Mouse (Mus musculus): ENCODE data around the gene 4930412O13Rik.

The 4930412O13Rik gene

DNA sequence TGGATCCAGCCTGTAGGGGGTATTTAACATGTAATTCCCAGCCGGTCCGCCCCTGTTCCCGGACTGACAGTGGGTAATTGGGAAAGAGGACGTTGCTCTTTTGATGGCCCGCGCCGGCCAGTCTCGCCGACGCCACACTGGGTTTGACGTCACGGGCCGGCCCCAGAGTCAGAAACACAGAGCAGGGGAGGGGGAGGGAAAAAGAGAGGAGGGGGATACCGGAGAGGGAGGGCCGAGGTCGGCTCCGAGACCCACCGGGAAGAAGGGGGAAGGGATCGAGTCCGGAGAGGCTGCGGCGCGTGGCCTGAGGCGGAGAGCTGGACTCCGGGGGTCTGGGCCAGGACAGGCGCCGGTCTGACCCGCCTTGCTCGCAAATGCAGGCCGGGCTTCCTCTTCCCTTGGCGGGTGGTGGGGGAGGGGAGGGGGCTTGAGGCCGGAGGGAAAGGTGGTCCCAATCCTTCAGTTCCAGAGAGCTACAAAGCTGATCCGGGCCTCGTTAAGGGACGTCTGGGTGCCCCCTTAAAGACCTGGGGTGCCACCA is at the start of gene 4930412O13Rik:
Gene 4930412O13Rik (plus strand): TSS at position 202 of the 541 bp plus-strand sequence.
- peak; percentile 44 to 58 for DNase-seq

DNA sequence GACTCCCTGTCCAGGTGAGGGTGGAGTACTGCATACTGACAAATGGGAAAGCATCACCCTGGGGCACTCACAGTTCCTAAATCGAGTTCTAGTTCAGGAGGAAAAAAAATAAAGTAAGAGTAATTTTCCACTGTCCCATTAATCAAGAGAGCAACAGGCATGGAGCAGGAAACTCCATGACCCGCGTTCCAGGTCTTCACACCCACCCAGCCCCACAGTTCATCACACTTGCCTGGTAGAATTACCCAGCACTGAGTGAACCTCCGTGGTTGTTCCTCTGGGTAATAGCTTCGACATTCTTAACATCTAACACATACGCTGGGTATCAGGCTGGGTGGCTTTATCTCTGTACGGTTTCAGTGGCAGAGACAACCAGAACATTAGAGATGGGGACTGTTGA is 47.3 kb upstream of the 4930412O13Rik start:
- no peak for DNase-seq

DNA sequence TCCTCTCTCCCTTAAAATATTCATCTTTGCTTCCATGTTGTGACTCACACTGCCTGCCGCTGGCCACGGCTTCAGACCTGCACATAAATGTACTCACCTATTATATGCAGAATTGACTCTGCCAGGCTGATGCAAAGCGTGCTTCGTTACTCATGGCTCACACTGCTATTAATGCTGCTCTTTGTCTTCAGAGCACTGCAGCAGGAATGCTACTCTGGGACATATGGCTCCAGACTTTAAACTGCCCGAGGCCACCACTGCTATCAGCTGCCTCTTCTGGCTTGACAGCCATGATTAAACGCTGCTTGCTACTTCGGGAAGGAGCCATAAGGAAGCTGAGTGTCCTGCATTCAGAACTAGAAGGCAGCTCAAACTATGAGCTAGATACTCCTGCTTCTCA is 45.9 kb upstream of the 4930412O13Rik start:
- DNase-seq, result no peak

DNA sequence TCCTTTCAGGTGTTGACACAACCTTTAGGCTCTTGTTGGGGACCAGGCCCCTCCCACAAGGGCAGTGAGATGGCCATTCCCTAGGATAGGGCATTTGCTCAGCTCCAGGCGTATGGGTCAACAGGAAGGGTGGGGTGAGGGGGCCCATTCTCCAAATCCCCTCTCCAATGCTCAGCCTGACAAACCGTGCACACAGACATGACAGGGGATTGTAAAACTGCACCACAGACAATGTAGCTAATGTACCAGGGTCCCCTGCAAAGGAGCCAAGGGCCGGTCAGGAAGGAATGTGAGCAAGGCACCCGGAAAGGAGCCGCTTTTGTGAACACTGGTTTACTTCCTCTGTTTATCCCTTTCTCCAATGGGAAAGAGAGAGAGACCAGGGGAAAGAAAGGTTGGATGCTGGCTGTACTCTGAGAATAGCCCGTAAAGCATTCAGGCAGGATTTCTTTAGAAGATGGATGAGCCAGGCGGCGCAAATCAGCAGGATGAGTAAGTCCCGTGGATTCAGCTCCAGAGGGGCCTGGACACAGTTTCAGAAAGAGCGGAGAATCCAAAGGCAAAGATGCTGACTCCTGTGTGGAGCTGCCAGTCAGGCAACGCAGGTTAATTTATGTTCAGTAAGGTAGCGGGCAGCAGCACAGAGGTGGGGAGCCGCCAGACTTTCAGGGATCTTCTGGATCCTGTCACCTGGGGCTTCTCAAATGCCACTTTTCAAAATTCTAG is 28.0 kb upstream of the 4930412O13Rik start:
- no peak for DNase-seq

DNA sequence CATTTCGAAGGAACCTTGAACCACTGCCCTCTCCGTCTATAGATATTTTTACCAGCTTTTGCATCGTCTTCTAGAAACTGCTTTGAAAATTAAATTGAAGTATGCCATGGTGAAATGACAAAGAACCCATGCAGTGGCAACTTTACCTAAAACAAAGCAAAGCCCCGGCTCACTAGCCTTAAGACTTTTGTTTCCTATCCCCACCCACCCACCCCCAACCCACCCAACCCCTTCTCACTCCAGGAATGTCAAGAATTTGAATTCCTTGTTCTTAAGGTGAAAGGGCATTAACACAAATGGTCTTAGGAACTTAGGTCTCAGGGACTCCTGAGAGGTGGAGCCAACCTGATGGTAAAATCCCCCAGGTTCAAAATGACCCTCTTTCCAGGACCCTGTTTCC is 25.2 kb upstream of the 4930412O13Rik start:
- no peak for DNase-seq

DNA sequence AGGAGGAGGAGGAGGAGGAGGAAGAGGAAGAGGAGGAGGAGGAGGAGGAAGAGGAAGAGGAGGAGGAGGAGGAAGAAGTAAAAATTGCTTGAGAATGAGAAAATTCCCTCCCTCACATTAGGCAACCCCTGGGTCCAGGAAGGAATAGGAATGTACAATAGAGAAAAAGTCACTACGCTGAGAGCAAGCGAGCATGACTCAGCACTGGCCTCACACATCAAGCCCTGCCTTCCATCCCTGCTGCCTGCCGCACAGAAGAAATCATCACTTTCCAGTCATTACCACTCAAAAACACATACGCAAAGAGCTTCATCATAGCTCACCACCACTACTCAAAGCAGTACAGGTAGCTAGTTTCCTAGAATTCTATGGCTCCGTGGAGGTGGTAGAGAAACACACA is 20.4 kb upstream of the 4930412O13Rik start:
- no peak for DNase-seq

DNA sequence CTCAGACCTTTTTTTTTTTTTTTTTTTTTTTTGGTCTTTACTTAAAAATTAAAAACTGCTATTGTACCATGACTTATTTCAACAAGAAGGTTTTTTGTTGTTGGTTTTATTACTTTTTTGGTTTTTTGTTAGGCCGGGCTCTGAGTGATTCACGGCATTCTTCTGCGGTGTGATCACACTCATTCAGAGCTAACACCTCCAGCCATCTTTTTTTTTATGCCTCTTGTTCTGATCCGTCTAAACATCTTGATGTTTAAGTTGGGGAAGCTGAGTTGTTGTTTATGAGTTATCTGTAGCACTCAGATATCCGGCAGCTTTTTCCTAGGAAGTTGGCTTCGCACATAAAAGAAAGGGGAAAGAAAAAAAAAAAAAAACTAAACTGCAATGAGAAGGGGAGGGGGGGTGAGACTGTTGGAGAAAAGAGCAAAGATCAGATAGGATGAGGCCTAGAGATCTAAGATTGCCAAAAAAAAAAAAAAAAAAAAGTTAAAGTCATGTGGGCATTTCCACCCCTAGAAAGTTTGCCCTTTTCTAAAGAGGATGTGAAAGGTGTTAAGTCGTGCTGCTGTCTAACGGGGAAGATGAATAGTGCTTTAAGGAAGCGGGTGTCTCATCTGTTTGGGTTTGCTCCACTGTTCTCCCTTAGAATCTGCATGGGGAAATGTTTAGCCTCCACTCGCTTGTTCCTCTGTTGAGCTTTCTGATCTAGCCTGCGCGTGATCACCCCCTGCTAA is 13.8 kb upstream of the 4930412O13Rik start:
- DNase-seq, result no peak

DNA sequence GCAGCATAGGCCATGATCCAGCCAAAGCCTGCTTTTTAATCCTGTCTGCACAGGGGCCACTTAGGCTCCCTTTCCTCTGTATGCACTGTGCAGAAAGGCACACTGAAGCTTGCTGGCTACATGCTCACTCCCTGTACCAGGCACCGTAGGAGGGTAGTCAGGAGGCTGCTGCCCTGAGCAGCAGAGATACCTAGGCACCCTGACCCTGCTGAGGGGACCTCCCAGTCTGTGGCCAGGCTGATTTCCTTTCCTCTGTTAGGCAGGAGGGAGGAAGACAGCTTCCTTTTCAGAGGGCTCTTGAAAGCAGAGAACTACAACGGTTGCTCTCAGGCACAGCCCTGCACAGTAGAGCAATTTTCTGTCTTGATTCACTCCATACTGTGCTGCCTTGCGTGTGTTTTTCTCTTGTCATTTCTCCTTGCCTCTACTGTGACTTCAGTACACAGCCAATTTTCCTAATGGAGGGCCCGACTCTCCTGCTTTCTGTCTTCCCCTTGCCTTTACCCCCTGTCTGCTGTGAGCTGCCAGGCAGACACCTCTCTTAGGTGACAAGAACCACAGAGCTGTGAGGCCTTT is 9.8 kb upstream of the 4930412O13Rik start:
- no peak for DNase-seq

DNA sequence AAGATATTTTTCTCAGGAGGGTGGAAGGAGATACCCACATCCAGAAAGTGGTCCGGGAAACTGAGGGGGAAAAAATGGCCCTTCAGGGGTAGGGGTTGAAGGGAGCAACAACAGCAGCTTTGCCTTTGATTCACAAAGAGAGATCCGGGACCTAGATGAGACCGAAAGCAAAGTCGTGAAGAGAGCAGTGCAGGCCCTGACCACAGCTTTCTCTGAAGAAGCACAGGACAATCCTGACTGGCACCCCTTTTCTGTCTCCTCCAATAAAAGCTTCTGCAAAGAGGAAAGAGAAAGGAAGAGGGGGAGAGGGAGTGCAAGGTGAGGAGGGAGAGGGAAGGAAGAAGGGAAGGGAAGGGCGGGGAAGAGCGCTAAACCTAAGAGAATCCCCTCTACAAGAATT is 9.3 kb upstream of the 4930412O13Rik start:
- DNase-seq, result no peak

DNA sequence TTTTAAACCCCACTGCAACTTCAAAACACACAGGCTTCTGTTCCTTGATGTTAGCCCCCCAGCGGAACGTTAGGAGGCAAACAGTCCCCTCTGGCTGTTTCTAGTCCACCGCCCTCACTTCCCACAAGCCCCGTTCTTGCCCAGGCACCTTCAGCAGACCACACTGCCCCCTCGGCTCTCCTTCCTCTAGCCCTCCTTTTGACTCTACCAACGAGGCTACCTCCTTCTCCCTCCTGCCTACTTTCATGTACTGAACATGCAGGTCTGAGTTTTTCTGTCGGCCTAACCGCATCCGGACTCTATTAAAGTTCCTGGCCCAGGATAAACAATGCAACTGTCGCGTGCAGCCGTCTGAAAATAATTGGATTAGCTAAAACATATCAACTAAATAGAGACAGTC is 8.4 kb upstream of the 4930412O13Rik start:
- DNase-seq, result peak in 1 of 2 experiments; percentile 18

DNA sequence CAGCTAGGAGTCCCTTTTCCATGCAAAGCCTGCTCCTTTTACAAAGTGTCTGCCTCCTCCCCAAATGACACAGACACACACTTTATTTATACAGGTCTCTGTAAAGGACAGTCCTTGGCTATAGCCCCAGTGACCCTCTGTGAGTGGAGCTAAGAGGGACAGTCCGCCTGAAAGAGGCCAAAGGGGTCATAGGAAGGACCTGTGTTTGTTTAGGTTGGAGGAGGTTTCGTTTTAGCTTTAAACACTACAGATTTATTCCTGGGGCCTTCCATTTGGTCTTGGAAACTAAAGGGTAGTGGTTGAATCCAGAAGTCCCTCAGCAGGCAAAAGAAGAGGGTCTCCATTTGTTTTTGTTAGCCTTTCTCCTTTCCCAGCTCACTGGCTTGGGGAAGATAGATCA is 7.3 kb upstream of the 4930412O13Rik start:
- no peak for DNase-seq

DNA sequence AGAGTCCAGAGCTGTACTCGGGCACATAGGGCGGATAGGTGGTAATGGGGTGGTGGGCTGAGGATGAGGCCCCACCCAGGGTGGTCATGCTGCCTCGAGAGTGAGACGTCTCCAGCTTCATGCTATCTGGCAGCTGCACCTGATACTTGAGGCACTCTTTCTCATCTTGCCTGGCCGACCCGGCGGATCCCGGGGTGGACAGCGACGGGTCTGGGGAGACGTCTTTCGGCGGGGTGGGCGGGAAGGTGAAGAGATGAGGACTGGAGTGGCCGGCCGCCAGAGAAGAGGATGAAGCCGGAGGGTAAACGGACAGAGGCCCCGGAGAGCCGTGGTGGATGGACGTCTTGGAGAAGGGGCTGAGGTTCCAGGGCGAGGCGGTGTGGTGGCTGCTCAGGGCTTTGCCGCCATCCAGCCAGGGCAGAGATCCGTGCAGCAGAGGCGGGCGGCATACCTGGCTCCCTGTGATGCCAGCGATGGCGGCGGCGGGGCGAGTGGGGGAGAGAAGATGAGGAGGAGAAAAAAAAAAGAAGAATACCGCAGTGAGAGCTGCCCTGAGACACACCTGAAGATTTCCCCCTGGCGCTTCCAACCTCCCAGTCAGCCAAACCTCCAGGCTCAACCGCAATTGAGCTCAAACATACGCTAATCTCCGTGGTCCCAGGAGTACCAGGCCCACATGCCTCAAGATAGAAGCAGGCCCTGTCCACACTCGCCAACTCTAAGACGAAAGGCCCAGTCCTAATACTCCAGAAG is 6.4 kb upstream of the 4930412O13Rik start:
- DNase-seq, result peak in 1 of 2 experiments; percentile 24

DNA sequence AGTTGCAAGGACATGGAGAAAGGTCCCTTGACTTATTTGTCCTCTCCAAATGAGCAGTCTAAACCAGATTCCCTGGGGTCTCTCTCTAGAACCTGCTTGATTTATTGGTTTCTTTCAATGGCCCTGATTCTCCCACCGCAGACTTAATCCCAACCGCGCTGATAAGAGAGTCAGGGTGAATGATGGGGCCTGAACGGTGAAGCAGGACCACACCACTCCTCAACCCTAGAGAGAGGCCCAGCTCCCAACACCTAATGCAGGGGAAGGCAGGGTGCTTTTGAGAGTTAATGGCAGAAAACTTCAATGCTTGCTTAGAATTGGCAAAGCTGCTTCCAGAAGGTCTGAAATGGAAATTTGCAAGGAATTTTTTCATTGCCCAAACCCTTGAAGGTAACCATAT is 5.8 kb upstream of the 4930412O13Rik start:
- no peak for DNase-seq

DNA sequence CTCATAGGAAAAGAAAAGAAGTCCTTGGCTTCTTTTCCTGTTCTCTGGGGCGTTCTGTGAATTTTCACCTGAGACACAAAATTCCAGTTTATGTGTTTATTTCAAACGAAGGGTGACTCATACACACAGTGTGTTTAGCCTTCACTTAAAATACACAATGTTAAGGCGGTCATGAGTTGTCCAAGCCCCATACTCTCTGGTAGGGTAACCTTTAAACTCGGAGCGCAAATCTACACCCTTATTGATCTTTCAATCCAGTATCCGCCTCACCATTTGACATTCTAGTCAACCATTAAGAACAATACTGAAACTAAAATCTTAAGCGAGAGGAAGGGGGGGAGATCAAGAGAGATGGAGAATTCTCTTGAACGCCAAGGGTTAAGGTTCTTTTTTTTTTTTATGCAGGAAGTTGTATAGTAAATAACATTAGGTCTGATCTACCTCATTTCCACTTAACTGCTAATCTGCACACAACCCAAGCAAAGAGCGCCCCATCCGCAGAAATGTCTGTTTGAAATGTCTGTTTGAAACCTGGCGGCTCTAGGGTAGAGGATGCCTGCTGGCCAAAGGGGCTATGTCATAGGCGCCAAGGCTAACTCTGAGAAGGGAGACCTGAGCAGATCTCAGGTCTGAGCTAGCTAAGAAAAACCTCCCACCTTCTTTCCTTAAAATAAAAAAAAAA is 5.2 kb upstream of the 4930412O13Rik start:
- DNase-seq, result no peak

DNA sequence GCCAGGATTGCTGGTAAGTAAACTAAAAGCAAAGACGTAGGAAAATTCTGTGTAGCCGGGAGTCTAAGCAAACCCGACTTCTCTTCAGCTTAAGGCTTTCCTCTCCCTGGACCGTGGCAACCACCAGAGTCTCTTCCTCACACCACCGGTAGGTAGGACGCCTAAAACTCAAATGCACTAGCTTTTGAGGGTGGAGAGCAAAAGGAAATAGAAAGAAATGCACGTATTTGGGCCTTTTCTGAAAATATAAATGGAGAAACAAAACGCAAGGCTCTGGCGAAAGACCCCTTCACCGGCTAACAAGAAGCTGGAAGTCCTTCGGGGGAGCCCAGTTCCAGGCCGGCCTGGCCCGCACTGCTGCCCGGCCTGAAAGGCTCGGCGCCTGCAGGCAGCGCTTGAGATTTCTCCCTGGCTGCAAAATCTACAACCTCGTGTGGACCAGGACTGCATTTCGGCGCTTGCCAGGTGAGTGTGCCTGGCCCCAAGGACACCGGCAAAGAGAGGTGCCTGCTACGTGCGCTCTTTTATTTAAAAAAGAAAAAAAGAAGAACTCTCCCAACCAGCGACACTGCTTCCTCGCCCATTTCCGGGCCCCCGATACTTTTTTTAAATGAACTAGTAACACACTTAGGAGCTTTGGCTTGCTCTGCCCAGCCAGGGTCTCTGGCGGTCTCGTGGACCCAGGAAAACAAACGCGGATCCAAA is 4.3 kb upstream of the 4930412O13Rik start:
- DNase-seq, result peak; percentile 31 to 42

DNA sequence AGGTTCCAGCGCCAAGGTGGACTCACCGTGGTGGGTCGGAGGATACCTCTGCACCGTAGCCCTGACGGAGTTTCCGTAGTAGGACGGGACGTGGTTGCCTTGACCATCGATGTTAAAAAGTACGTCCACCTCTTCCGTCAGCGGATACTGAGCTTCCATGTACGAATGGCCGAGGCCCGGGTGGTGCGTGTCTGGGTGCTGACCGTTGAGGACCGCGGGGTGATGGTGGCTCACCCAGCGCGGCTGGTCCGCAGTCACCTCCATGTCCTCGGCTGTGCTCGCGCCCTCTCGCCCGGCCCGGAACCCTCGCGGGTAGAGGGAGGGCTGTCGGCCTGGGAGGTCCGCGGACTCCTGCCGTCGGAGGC is 3.7 kb upstream of the 4930412O13Rik start:
- DNase-seq, result peak; percentile 44 to 55

DNA sequence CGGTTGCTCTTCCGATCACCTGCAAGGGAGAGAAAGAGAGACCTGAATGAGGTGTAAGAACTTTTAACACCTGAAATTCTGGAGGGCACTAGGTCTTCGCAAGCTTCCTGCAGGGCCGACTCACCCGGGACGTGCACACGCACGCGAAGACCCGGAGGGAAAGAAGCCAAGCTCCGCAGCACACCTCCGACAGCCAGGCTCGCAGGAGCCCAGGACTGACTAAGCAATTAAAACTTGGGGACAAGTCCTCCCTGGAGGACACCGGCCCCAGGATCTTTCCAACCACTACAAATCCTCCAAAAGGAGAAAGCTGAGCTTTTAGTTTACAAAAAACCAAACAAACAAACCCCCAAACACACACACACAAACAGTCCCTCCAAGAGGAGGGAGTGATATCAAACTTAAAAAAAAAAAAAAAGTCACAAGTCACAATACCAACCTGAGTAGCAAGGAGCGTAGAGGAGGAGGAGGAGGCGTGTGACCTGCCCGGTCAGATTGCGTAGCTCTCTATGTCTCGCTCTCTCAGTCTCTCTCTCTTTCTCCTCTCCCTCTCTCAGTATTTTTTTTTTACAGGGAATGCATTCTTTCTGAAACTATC is 3.0 kb upstream of the 4930412O13Rik start:
- DNase-seq, result peak in 1 of 2 experiments; percentile 27

DNA sequence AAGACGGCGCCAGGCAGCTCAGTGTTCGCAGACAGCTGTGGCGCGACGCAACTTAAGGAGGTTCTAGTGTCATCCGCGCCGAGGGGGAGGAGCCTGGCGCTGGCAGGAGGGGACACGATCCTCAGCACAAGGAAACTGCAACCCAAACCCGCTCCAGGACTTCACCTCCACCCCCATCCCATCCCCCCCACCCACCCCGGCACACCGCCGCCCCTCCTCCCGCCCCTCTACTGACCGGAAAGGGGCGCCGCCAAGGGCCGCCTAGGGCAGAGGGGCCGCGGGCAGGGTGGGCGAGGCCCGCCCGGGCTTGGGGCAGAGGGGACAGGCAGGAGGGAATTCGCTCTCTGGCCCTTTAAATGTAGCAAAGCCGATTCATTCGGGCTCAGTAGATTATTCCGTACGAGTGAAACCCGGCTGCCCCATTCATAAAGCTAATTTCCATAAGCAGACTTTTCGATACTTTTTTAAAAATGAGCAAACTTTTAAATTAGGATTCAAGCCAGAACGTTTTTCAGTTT is 2.4 kb upstream of the 4930412O13Rik start:
- peak; percentile 68 to 78 for DNase-seq

DNA sequence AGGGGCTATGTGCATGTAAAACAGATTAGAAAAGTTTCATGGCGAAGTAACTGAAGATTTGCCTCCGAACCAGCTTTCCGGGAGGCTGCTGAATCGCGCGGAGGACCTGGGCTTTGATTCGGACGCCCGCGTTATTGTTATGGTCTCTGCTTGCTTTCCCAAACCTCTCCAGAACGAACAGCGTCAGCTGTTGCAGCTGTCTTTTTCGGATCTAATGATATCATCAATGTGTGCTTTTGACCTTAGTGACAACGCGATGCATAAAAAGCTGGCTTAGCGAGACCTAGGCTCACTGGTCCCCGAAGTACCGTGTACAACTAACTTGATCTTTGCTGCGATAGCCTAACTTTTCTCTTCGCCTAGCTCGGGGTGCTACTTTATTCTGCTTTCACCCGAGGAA is 2.0 kb upstream of the 4930412O13Rik start:
- DNase-seq, result peak in 1 of 2 experiments; percentile 31

DNA sequence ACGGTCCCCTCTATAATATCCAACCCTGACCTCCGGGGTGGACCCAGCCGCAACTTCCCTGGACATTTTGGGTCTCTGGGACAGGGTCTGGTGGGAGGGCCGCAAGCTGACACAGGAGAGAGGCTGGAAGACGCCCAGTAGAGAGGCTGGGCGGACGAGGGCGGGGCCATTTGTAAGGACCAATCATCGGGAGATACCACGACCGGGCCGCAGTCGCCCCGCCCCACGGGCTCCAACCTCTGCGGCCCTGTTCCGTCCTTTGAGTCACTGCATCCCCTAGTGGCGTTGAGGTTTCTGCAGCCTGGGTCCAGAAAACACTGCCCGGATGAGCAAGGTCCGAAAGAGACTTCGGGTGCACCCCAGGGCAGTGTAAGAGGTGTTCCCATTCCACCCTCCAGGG is 1.6 kb upstream of the 4930412O13Rik start:
- peak; percentile 95 to 97 for DNase-seq

DNA sequence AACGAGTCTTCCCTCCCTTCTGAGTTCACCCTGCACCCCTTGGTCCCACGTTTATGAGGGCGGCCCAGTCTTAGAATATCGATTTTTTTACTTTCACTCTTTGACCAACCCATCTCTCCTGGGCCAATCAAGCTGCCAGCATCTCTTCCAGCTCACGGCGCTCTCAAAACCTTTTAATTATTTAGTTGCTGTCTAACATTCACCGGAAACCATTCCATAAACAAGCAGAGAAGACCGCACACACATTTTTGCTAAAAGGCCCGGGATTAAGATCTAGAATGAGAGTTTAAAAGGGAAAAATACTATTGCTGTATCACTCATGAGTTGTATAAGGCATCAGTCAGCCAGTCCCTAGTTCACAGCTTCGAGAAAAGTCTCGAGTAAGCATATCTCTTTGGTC is 781 bp upstream of the 4930412O13Rik start:
- DNase-seq, result no peak

All from kidney, postnatal 4 days (tissue).